Mouse (Mus musculus) adrenal gland, postnatal 14 days (tissue): ENCODE results near the gene Twf2. TPM values are rescaled to one million over a fixed set of nuclear protein-coding genes. Genes with fewer than 3 reads are reported as not detected.

Experiments
- DNase-seq: peaks from one replicate; pipeline ENCODE4 v3.0.0; 2021; ENCODE audit warnings: mixed read lengths
- total RNA-seq: library from RNA; stranded (reverse); gene quantifications from 2 replicates; pipeline ENCODE4 v1.2.3, GENCODE M21; 2021

Twf2 gene
- total RNA-seq, 1 experiment from 2014 or later = 43.6 TPM

DNA sequence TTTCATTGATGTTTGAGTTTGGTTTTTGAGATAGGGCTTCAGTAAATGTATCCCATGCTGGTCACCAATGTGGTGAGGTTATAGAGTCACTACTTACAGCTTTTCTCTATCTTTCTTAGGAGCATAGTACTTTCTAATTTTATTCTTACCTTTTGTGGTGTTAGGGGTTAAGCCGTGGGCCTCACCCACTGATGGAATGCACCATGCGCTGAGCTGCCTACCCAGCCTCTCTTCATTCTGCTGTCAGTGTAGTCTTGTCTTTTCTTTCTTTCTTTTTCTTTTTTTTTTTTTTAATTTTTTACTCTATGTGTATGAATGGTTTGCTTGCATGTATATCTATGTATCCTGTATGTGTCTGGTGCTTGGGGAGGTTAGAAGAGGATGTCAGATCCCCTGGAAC, 23.5 kb upstream of the Twf2 start:
- DNase-seq = no peak

DNA sequence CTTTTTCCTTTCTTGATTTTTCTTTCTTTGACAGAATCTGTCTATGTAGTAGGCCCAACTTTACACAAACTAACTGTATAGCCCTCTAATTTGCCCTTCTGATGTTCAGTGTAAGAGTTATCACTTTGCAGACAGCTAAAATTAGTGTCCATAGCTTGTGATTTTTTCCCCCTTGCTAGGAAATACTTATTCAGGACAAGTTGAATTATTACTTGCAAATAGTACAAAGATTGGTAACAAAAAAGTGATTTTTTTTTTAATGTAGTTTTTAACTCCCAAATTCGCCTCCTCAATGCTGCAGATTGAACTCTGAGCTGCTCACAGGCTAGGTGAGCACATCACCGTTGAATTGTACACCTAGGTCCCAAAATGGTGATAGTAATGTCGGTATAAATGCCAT, 22.9 kb upstream of the Twf2 start:
- no peak for DNase-seq

DNA sequence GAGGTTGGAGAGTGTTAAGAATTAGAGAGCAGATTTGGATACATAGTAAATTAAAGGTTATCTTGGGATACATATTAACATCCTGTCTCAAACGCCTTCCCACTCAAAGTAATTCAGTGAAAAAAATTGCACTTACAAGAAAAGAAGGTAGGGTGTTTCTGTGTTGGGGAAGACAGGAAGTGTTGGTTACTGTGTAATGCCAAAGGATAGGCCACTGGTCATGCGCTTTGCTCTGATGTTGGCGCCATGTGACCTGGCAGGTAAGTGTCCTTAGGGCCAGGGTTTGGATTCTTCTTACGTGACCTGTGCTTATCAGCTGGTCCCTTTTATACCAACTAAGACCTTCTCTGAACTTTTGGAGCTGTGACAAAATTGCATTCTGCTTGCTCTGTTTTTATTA, 20.8 kb upstream of the Twf2 start:
- no peak for DNase-seq

DNA sequence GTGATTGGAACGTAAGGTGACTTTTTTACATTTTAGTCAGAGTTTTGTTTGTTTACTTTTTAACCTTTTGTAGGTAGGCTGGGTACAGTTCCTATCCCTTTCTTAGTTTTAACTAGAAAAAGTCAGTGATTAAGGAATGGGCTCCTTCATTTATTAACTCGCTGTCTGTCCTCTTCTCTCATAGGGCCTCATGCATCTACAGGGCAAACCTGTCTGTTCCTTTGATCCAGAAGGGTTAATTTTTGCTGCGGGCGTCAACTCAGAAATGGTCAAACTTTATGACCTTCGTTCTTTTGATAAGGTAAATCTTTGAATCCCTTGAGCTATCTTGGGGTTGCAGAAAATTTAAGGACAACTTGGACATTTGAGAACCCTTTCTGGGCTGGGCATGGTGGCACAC, 18.9 kb upstream of the Twf2 start:
- no peak for DNase-seq

DNA sequence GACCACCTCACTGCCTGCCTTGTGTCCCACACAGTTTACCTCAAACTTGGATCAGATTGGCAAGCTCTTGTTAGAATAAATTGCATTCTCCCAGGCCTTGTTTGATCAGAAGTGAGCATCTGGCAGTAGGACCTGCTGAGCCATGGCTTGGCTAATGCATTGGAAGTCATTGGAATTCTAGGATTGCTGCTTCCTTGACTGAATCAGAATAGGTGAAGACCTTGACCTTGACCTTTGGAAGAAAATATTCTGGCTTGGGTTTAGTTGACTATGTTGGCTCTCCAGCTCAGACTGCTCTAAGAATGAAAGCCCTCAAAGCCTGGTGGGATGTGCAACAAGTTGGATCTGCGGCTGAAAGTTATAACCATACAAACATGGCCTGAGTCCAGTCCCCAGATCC, 11.6 kb upstream of the Twf2 start:
- DNase-seq = peak; percentile 29

DNA sequence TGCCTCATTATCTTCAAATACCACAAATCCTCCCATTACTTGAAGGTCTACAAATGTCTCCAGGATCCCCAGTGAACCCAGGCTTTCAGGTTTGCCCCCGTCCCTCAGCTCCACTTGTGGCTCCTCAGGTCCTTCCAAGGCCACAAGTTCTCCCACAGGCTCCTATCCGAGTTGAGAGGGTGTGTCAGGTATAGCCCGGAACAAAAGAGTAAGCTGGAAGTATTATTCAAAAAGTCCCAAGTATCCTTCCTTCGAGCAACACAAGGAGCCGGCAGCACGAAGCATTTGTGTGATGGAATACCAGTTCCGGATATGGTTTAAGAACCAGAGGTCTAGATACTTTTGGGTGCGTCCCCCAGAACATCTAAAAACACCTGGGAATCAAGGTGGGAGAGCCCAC, 10.9 kb upstream of the Twf2 start:
- DNase-seq = no peak

DNA sequence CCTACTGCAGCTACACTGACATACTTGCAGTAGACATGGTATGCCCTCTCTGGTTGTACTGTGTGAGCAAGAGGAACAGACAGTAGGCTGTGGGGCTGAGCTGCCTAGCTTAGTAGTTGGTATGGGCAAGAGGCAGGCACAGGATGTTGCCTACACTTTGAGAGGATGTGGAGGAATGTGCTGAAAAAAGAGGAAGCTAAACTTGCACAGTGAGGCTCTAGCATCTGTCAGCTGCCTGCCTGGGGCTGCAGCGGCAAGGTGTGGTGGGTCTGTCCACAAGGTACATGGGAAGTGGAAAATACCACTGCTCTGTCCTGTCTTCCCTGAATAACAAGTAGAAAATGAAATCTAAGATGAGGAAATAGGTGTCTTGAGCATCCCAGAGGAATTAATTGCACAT, 9.9 kb upstream of the Twf2 start:
- DNase-seq = no peak

DNA sequence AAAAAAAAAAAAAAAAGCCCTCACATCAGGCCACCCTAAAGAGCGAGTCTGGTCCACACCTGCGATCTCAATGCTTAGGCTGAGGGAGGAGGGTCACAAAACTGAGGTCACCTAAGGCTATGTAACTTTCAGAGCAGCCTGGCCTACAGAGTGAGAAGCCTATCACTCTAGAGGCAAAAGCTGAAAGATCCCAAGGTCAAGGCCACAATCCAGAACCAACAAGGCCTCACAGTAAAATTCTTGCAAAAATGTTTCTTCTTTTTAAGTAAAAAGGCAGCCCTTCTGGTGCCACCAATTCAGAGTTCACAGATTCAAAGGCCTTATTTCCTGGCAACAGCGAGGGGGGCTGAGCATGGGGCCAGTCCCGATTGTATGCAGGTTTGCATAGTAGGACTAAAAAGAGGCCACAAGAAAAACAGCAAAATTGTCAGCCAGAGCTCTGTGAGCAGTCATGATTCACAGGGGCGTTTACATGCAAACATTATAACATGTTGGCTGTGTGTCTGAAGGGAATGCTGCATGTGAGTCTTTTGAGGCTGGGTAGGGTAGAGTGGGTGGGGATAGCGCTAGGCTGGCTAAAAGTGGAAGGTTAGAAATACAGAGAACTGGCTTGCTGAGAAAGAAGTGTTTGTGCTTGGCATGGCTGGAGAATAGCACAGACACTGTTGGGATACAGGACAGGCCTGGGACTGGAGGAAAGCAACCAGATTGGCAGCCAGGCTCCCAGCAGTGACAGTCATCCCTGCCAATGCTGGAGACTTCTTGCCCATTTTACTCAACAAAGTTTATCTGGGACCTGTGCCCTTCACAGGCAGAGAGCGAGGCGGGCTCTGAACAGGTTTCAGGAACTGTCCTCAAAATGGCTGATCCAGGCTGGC, 8.7 kb upstream of the Twf2 start:
- peak; percentile 54 for DNase-seq

DNA sequence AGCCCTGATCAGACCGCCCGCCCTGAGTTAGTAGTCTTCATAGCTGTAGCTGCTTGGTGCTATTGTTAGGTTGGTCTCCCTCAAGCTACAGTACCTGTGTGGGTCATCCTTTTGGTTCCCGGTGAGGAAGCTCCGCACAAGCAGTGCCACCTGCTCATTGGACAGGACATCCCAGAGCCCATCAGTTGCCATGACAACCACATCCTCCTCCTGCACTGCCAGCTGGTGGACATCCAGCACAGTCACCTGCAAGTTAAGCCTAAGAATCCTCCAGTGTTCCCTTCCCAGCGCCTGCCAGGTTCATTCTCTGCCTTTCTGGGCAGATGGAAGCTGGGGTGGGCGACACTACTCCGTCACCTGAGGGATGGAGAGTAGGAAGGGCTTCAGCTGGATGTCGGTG, 7.2 kb upstream of the Twf2 start:
- DNase-seq = no peak

DNA sequence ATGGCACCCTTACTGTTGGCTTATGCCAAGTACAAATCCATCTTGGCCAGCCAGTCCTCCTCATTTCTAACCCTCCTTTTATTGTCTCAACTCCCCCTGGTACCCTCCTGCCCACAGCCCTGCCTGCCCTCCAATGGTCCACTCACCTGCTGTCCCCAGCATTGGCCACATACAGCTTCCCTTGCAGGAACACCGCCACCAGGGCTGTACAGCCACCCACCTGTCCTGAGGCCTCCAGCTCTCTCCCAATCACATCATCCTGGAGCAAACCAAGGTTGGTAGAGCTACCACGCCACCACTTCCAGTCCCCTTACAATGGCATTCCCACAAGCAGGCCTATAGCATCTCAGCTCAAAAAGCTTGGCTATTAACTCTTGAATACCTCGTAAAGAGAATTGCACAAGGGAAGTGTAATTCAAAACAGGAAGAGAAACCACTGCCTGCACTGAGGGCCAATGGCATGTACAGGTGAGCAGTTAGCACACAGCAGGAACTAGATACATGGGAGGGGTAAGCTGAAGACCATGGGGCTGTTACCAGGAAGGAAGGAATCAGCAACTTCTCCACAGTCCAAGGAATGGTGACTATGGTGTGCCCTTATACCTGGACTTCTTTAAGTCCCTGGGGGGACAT, 5.7 kb upstream of the Twf2 start:
- no peak for DNase-seq

DNA sequence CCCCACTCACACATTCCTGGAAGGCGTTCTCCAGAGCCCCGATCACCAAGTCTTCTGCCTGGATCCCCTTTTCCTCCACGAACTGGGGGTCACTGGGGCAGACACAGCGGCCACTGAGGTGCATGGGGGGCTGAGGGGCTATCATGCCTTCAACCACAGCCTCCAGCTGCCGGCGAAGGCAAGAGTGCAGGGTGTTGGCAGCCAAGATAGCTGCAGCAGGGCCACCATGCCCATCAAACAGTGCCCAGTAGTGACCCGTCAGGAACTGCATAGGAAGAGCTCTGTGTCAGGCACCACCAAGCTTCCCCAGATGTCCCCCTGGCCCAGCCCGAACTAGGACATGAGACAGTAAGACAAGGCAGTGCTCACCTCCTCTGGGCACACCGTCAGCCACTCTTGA, 5.2 kb upstream of the Twf2 start:
- no peak for DNase-seq

DNA sequence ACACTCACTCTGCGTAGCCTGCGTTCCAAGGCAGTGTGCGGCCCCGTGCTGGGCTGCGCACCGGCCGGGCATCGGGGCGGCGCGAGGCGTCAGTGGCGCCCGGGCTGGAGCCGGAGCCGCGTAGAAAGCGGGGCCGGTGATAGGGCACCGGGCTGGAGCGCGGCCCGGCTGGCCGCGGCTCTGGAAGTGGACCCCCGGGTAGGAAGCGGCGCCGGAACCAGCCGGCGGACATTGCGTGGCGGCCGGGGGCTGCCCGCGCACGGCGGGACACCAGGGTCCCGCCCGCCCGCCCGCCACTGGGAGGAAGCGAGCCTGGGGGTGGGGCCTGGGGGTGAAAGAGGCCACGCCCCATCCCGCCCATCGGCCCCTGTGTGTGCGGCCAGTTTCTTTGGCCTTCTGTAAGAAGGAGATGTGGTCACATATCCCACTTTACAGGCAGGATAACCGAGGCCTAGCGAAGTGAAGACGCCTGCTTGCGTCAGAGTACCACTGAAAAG, 3.9 kb upstream of the Twf2 start:
- DNase-seq = peak; percentile 90

DNA sequence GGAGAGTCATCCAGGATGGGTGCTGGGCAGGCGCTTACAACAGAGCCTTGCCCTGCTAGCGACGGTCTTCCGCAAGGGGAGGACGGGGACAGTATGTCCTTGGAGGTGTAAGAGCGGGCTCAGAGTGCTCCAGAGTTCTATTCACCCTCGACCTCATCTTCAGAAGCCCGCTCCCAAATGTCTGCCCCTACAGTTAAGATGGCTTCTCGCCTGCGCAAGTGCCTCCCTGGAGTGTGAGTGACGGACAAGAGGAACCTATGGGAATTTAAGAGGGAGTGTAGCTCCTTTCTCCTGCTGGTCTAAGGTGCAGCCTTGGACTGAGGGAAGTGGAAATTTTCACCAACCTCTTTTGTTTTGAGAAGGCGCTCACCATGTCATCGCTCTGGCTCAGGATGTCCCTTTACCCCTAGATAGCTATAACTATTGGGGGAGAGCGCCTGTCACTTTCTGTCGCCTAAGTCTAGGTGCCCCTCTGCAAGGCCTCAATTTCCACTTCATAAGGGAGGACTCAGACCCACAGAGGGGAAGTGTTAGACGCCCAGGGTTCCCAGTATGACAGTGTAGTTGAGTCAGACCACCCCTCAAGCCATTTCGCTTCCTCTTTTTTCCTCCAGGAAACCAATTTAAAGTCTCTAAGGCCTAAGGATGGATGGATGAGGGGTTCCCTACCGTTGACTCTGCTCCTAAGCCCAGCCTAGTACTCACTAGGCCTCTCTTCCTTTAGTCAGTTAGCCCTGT, 3.2 kb upstream of the Twf2 start, which contains the start of gene Ppm1m:
Ppm1m (minus strand) TSS at position 212 of the 738 bp plus-strand sequence.
- DNase-seq = no peak

DNA sequence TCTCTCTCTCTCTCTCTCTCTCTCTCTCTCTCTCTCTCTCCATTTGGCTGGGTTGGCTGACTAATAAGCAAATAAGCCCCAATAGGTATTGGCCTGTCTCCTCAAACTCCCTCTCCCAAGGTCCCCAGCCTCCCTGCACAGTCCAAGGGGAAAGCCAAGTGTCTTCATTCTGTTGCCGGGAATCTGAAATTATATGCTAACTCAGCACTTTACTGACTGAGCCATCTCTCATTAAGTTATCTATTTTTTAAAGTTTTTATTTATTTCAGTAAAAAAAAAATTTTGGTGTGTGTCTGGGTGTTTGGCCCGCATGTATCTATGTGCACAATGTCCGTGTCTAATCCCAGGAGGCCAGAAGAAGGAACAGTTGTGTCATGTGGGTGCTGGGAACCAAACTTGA, 1.0 kb upstream of the Twf2 start:
- DNase-seq = no peak

DNA sequence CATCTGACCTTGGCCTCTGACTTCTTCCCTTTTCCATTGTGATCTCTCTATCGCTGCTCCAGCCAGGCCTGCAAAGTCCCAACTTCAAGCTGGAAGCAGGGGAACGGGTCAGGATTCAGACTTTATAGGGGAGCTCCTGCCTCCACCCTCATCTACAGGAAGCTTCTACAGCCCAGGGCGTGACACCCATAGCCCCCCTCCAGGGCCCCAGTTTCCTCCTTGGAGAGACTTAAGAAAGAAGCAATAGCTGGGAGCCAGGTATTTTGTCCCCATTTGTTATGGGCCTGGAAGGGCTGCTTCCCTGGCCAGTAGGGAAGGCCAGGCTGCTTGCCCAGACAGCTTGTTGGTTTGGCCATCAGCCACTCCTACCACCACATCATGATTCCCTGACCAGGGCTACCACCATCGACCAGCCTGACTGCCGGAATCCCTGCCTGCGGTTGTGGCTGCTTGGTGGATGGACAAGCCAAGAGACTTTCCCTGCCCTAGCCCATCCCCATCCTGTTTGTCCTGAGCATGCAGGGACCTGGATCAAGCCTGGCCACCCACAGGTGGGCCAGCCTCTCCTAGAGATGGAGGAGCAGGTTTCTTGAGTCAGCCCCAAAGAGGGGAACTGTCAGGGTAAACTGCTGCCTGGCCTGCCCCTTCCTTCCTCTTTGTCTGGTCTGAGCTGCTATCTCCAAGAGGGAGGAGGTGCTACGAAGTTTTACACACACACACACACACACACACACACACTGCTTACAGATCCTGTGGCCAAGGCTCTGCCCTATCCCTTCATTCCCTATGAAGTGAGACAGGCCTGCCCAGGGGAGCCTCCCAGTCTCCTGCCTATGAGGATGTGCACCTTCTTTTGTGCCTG, 1.3 kb downstream of the Twf2 start:
- peak; percentile 30 for DNase-seq

DNA sequence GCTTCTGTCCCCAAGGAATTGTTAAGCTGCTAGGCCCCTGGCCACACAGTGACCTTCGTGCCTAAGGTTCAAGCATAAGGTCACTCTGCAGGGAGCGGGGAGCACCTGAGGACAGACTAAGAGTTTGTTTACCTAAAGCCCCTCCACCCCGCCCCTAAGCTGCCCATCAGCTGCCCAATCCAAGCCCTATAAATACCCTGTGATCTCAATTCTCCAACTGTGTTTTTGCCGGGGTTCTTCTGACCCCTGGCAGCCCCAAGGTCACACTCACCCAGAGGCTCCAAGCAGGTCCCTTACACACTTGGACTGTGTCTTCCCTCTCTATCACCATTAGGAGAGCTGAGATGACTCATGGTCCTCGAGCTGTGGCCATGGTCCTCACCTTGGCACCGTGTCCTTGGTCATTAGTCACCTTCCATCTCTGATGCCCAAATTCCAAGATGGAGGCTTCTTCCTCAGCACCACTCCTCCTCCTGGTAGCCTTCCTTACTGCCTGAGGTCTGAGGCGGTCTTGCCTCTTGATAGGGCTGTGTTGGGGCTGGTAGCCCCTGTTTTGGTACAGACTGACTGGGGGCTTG, 2.9 kb downstream of the Twf2 start:
- DNase-seq = peak; percentile 74

DNA sequence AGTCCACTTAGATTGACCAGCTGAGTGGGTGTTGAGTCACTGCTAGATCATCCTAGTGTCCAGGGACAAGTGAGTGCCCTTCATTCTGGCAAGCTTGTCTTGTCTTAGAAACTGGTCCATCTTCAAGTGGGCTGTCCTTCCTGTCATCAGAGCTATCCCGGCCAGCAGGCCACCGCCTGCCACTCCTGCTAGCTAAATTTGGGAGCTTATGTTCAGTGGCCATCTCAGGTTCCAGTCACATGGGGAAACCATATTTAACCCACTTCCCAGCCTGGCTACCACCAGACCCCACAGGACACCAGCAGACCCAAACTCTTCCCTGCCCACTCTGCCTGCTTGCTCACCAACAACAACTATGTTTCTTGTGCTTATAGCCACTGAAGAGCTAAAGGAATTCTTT, 3.6 kb downstream of the Twf2 start:
- peak; percentile 49 for DNase-seq

DNA sequence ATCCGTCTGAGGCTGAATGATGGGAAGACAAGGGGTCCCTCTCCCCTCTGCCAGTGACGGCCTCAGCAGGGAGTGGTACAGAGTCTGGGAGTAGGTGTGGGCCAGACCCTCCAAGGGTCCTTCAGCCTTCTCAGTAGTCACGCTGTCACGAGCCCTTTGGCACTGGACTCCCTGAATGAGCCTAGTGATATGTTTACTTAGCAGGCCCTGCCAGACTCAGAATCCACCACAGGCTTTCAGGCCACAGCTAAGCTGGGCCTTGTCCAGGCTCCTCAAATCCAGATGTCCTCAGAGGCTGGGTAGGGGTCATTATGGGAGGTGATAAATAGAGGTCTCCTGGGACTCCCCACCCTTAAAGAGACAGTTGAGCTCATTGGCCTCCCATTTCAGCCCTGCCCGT, 5.3 kb downstream of the Twf2 start:
- DNase-seq = no peak

DNA sequence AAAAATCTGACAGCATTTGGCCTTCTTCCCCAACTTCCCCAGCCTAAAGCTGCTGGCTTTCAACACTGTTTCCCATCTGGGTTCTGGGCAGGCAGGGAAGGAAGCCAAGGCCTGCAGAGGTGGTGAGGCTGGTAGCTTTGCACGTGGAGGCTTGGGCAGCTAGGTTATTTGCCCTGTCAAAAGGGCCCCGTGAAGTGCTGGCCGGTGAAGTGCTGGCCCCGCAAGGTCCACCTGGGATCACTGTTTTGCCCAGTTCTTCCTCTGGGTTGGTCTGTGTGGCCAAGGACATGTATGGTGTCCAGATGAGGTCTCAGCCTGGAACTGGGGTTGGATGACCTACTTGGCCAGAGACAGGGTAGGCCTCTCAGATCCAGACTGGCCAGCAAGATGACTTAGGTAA, 7.0 kb downstream of the Twf2 start:
- DNase-seq = peak; percentile 56

DNA sequence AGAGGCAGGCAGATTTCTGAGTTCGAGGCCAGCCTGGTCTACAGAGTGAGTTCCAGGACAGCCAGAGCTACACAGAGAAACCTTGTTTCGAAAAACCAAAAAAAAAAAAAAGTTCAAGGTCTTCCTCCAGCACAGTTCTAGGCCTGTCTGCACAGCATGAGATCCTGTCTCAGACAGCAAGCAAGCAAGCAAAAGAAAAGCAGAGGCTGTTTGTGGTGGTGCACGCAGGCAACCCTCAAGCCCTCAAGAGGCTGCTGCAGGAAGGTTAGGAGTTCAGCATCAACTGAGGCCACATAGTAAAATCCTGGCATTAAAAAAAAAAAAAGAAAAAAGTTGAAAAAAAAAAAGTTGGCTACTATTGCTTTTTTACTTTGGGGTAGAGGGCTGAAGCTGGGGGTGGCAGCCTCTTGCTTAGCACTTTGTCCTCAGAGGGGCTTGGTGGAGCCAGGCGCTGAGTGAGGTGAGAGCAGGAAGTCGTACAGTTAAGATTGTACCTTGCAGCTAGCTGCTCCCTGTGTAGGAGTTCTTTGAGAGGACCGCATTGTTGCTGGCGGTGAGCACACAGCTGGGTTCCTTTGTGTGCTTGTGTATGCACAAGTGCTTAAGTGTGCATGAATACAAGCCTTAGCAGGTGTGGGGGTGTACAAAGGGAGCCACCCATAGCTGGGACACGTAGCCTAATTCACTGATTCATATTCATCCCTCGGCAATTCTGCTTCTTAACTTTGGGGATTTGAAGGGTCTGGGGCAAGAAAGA, 8.1 kb downstream of the Twf2 start:
- no peak for DNase-seq
